Mouse (Mus musculus) mammary gland, adult 2 months (tissue): ENCODE measurements around the gene Gm16513. TPM values are rescaled to one million over a fixed set of nuclear protein-coding genes. Genes with fewer than 3 reads are reported as not detected.

Source experiments
- polyA plus RNA-seq: library from polyadenylated mRNA; depleted of rRNA; stranded (reverse); fragments of >200 nt; gene quantifications from 2 replicates; pipeline ENCODE4 v1.2.3, GENCODE M21; 2012; ENCODE audit warnings: low replicate concordance; rRNA removed

Gm16513 gene
- not detected in 2 replicates for polyA plus RNA-seq

DNA sequence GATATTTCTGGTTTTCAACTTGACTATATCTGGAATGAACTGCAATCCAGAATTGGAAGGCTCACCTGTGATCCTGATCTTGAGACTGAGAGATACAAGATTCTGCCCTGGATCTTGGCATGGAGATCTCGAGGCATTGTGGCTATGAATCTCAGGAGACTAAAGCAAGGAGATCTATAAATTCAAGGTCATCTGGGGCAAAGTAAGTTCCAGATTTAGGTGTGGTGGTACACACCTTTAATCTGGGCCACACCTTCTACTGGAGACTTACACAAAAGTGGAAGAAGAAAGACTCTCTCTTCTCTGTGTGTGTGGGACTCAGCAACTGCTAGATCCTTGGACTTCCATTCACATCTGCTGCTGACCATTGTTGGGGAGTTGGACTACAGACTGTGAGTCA, at the start of gene Gm16513:
Gene Gm16513, plus strand, starts transcription at position 301 of the 400 bp plus-strand sequence.

Other genes starting within 250 kb of the Gm16513 start
- gene Gm6367, start 194.0 kb upstream of the Gm16513 start, polyA plus RNA-seq = not detected in 2 replicates
- gene Gm7942, start 75.7 kb upstream of the Gm16513 start, polyA plus RNA-seq = not detected in 2 replicates
- not detected in 2 replicates for gene Gm10424, start 90.1 kb downstream of the Gm16513 start, polyA plus RNA-seq
- gene Gm3259, start 123.3 kb downstream of the Gm16513 start, polyA plus RNA-seq = not detected in 2 replicates